Mouse (Mus musculus) bone marrow macrophage, adult 2 months (primary cell): Measurements from ENCODE around the gene Aff1. TPM values are rescaled to one million over a fixed set of nuclear protein-coding genes. Genes with fewer than 3 reads are reported as not detected.

Experiments
- H3K27ac ChIP-seq: 2 replicates; pipeline ENCODE4 v1.5.1; 2012; ENCODE audit warnings: low read depth, low read length; ENCODE audit not compliant: insufficient read depth
- H3K4me1 ChIP-seq: 2 replicates; pipeline ENCODE4 v1.6.1; 2012; ENCODE audit warnings: low read length; ENCODE audit not compliant: control insufficient read depth, insufficient read depth
- H3K4me3 ChIP-seq: 2 replicates; pipeline ENCODE4 v1.5.1; 2012; ENCODE audit warnings: mild to moderate bottlenecking, low read length, moderate library complexity; ENCODE audit not compliant: insufficient read depth
- CTCF ChIP-seq: IDR thresholded peaks from 2 replicates; pipeline ENCODE4 v1.5.1; 2012; ENCODE audit warnings: low read depth, mild to moderate bottlenecking, low read length, moderate library complexity
- POLR2A ChIP-seq: IDR thresholded peaks from 2 replicates; pipeline ENCODE4 v1.6.1; 2012; ENCODE audit warnings: mild to moderate bottlenecking, low read depth, low read length, borderline replicate concordance
- polyA plus RNA-seq: library from polyadenylated mRNA; stranded (reverse); fragments of >200 nt; gene quantifications from 2 replicates; pipeline ENCODE4 v1.2.4, GENCODE M21; 2012; ENCODE audit not compliant: missing spikeins, insufficient read depth, insufficient read length

The Aff1 gene
- polyA plus RNA-seq, 1 experiment = 45.3 TPM

- TF ChIP-seq CTCF (no peak), POLR2A (no peak)
- Histone ChIP-seq H3K4me3 (peak overlapping the region; percentile 83), H3K4me1 (peaks cover 18% of the 10 kb centered on the region), H3K27ac (peak overlapping the region; percentile 1; the same call in 1 of the 2 replicates)
Observed at GRCm38 (mm10) chr5:103693041-103693641, 967 bp downstream of the Aff1 start.

GRCm38 (mm10) chr5:103694094-103694493, 1.9 kb downstream of the Aff1 start:
- TF ChIP-seq CTCF (no peak), POLR2A (no peak)
- Histone ChIP-seq H3K4me1 (peaks cover 23% of the 10 kb centered on the region), H3K4me3 (peak overlapping the region; percentile 83), H3K27ac (no peak overlapping the region)

DNA sequence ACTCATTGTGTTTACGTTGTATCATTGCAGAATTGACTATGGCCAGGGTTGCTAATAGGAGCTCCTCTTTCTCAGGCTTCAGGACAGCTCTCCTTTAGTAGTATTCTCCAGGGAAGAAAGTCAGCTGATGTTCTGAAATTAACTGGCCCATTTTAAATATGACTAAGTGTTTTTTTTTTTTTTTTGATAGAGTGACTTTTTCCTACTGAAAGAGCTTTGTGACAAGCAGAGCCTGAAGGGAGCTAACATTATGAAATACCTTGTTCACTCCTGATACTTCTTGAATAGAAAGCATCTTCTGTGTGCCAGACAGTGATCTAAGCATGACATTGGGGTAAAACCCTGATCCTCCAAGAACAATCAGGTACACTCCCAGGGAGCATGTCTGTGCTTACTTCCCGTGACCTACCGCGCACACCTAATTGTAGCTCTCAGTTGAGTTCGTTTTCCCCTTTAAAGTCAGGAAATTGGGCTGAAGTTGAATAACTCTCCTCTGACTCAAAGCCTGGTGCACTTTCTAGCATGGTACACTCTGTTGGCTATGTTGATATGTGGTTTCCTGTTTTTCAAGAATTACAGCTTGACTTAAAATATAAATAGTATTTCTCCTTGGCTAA, 5.8 kb downstream of the Aff1 start:
- no peak overlapping the region for H3K4me3 ChIP-seq
- H3K4me1 ChIP-seq = peaks cover 44% of the 10 kb centered on the region
- H3K27ac ChIP-seq = peak overlapping the region; percentile 48
- no peak for TF ChIP-seq CTCF
- TF ChIP-seq POLR2A = no peak

GRCm38 (mm10) chr5:103698577-103698976, 6.4 kb downstream of the Aff1 start:
- no peak overlapping the region for H3K4me3 ChIP-seq
- TF ChIP-seq CTCF = no peak
- peaks cover 50% of the 10 kb centered on the region for H3K4me1 ChIP-seq
- 0 out of 2 replicates have a peak overlapping the region, but pooled peaks have one; percentile 11 for H3K27ac ChIP-seq

GRCm38 (mm10) chr5:103699537-103699936, 7.4 kb downstream of the Aff1 start:
- Histone ChIP-seq H3K27ac (no peak overlapping the region), H3K4me1 (peaks cover 54% of the 10 kb centered on the region), H3K4me3 (no peak overlapping the region)
- no peak for TF ChIP-seq POLR2A
- TF ChIP-seq CTCF = no peak

GRCm38 (mm10) chr5:103700661-103701060, 8.5 kb downstream of the Aff1 start:
- TF ChIP-seq CTCF (no peak), POLR2A (no peak)
- H3K4me3 ChIP-seq = no peak overlapping the region
- peaks cover 61% of the 10 kb centered on the region for H3K4me1 ChIP-seq
- no peak overlapping the region for H3K27ac ChIP-seq

- peaks cover 64% of the 10 kb centered on the region for H3K4me1 ChIP-seq
- H3K27ac ChIP-seq = no peak overlapping the region
- no peak overlapping the region for H3K4me3 ChIP-seq
- TF ChIP-seq POLR2A = no peak
- TF ChIP-seq CTCF = no peak; the same call in 1 of the 2 replicates
Observed at GRCm38 (mm10) chr5:103701466-103701865, 9.3 kb downstream of the Aff1 start.

- Histone ChIP-seq H3K4me1 (peaks cover 58% of the 10 kb centered on the region), H3K27ac (0 out of 2 replicates have a peak overlapping the region, but pooled peaks have one; percentile 5), H3K4me3 (no peak overlapping the region)
- TF ChIP-seq CTCF (no peak), POLR2A (no peak)
Observed at GRCm38 (mm10) chr5:103702527-103702926, 10.4 kb downstream of the Aff1 start.

DNA sequence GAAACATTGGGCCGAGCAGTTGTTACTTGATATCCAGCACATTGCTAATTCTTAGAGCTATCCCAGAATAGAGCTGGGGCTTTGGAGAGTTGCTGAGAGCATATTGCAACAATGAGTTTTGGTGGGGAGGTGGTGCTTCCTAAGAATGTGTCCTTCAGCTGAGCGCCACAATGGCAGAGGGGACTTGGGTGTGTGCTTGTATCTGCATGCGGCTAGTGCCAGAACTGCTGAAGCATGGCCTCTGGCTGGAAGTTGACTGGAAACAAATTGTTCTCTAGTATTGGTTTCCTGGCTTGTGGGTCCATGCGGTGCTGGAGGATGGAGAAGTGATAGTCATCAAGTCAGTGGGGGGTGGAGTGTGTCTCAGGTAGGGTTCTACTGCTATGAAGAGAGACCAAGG, 13.2 kb downstream of the Aff1 start:
- Histone ChIP-seq H3K4me3 (no peak overlapping the region), H3K4me1 (peaks cover 50% of the 10 kb centered on the region), H3K27ac (peak overlapping the region; percentile 37; the same call in 1 of the 2 replicates)
- TF ChIP-seq POLR2A = no peak
- TF ChIP-seq CTCF = no peak

DNA sequence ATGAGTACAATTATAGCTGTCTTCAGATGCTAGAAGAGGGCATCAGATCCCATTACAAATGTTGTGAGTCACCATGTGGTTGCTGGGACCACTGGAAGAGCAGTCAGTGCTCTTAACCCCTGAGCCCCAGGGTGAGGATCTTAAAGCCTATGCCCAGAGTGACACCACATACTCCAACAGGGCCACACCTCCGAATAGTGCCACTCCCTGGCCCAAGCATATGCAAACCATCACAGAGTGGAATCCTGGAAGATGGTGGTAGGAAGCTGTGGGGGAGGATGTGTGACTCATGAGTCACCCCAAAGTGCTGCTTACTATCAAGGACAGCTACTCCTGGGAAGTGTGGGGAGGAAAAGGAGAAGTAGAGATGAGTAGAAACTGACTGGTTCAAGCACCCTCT, 13.7 kb downstream of the Aff1 start:
- TF ChIP-seq POLR2A (no peak), CTCF (no peak)
- H3K4me3 ChIP-seq = no peak overlapping the region
- H3K27ac ChIP-seq = peak overlapping the region; percentile 46
- peaks cover 46% of the 10 kb centered on the region for H3K4me1 ChIP-seq
